In the genomic region with DNA sequence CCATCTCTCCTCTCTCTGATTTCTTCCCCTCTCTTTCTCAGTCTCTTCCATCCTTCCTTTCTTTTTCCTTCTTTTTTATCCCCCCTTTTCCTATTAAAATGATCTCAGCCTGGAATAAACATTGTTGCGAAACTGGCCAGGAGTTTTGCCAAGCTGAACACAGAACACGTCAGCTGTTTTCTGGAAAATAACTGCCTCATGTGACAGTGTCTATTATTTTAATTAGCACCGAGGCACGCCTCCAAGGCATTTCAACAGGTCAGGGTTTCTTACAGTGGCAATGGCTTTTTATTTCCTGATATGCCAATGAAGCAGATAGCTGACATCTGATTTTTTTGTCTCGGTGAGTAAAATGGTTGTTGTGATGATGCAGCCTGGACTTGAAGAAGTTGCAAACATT, we compare ENCODE assay signal across 11 mouse cellular contexts. TPM values are rescaled to one million over a fixed set of nuclear protein-coding genes. Genes with fewer than 3 reads are reported as not detected.
DNase-seq lines count a peak whose midpoint lies in the region; ATAC-seq lines count a peak whose summit lies in the region.
"Had no signal": no experiment of that assay in that cellular context is flagged by ENCODE, and none has a peak within 500 bp of the region (broad histone marks: within the 10 kb centered on the region; RNA-seq: fewer than 3 reads in every experiment).

No protein-coding gene starts in this region.

- no peaks in the 10 kb centered on the region for H3K4me1 ChIP-seq in kidney, embryonic 14.5 days (ENCODE audit: control insufficient read depth, insufficient read depth, low read length)
- H3K4me1 ChIP-seq in hindbrain, embryonic 13.5 days (replicated peaks): peaks cover 4% of the 10 kb centered on the region; the same call in 1 of the 2 replicates
- H3K4me1 ChIP-seq: neural tube, embryonic 12.5 days had no signal

- H3K4me3 ChIP-seq in kidney, embryonic 14.5 days (ENCODE audit: low read length): no peak overlapping the region
- H3K4me3 ChIP-seq in hindbrain, embryonic 13.5 days: no peak overlapping the region
- H3K4me3 ChIP-seq: heart, embryonic 13.5 days; liver, embryonic 15.5 days; neural tube, embryonic 12.5 days had no signal

- H3K27me3 ChIP-seq in kidney, embryonic 14.5 days (ENCODE audit: control insufficient read depth, insufficient read depth, low read length): no peaks in the 10 kb centered on the region
- no peaks in the 10 kb centered on the region for H3K27me3 ChIP-seq in hindbrain, embryonic 13.5 days
- H3K27me3 ChIP-seq: heart, embryonic 13.5 days; liver, embryonic 15.5 days; neural tube, embryonic 12.5 days had no signal

- peak; percentile 66 for DNase-seq in kidney, adult 18-20 months
- DNase-seq in adrenal gland, postnatal 10 days: peak; percentile 53
- DNase-seq in heart, postnatal 25 days (ENCODE audit: low spot score): peak; percentile 42
- peak; percentile 78 for DNase-seq in lung, postnatal 36 days

- H3K9ac ChIP-seq in kidney, embryonic 14.5 days (ENCODE audit: low read depth, low read length): no peak overlapping the region
- no peak overlapping the region for H3K9ac ChIP-seq in hindbrain, embryonic 13.5 days
- H3K9ac ChIP-seq: heart, embryonic 13.5 days; liver, embryonic 15.5 days; neural tube, embryonic 12.5 days had no signal

- WGBS in kidney, embryonic 14.5 days: 69% methylated on average over 5 of the region's 5 CpGs
- 69% methylated on average over 5 of the region's 5 CpGs for WGBS in hindbrain, embryonic 13.5 days

- intact Hi-C loops in heart, postnatal 25 days (cut with DNase I): loop anchor here (5.0 kb wide), 1 partner anchor 437 kb away; no protein-coding TSS in a partner anchor

- no peak overlapping the region for H3K4me2 ChIP-seq in kidney, embryonic 14.5 days (replicated peaks; ENCODE audit: low read depth, low read length)
- no peak overlapping the region for H3K4me2 ChIP-seq in hindbrain, embryonic 13.5 days
- H3K4me2 ChIP-seq: heart, embryonic 13.5 days; liver, embryonic 15.5 days; neural tube, embryonic 12.5 days had no signal

- H3K9me3 ChIP-seq in kidney, embryonic 14.5 days (ENCODE audit: control insufficient read depth, low read length): no peaks in the 10 kb centered on the region
- H3K9me3 ChIP-seq in hindbrain, embryonic 13.5 days: no peaks in the 10 kb centered on the region
- H3K9me3 ChIP-seq: heart, embryonic 13.5 days; liver, embryonic 15.5 days; neural tube, embryonic 12.5 days had no signal

- H3K36me3 ChIP-seq in kidney, embryonic 14.5 days (ENCODE audit: control insufficient read depth, insufficient read depth, low read length): no peaks in the 10 kb centered on the region
- H3K36me3 ChIP-seq in hindbrain, embryonic 13.5 days: no peaks in the 10 kb centered on the region
- H3K36me3 ChIP-seq: heart, embryonic 13.5 days; liver, embryonic 15.5 days; neural tube, embryonic 12.5 days had no signal

- no peak overlapping the region for H3K27ac ChIP-seq in kidney, embryonic 14.5 days (ENCODE audit: low read depth, low read length)
- H3K27ac ChIP-seq in hindbrain, embryonic 13.5 days: no peak overlapping the region
- H3K27ac ChIP-seq: heart, embryonic 13.5 days; liver, embryonic 15.5 days; neural tube, embryonic 12.5 days had no signal

- no peak for ATAC-seq in kidney, embryonic 14.5 days (ENCODE audit: low FRiP score, low TSS enrichment)
- ATAC-seq in megakaryocyte, adult 5-6 weeks (ENCODE audit: poor library complexity, severe bottlenecking): no peak
- ATAC-seq in frontal cortex, adult (ENCODE audit: low TSS enrichment): no peak
- no peak for ATAC-seq in hindbrain, embryonic 13.5 days (ENCODE audit: low FRiP score)

RNA-seq across cellular contexts. Expression of gene Nfkb1, which starts 38.2 kb away (rescaled TPM):
- 19.7 and 25.1 TPM in 2 replicates for polyA plus RNA-seq in kidney, embryonic 14.5 days (2014; fragmentation: Nextera tagmentation; extraction: Ambion mirVana)
- total RNA-seq in adrenal gland, postnatal 10 days (2021): 10 to 100 TPM; 48.3 to 58.1 TPM
- 10 to 100 TPM; 37.1 to 38.5 TPM for total RNA-seq in heart, postnatal 25 days (2021)
- total RNA-seq in megakaryocyte, adult 5-6 weeks (2015): 104 and 105 TPM in 2 replicates
- total RNA-seq in megakaryocyte, adult 5-6 weeks (2017): 181 and 183 TPM in 2 replicates
- polyA plus RNA-seq in hindbrain, embryonic 13.5 days (2015; fragmentation: Nextera tagmentation; extraction: Ambion mirVana): 8.0 and 8.2 TPM in 2 replicates
